Mouse (Mus musculus) limb, embryonic 12.5 days (tissue): ENCODE measurements at regions not wholly inside any gene's neighbourhood (a gene's known extent, or its start where the extent isn't known, plus 50 kb on each side); places are given as distances from the start of the nearest gene placed in this dataset.

Experiments used
- ATAC-seq: fragments of 200-750 bp; cut with Nextera tagmentation; 2 replicates; pipeline ENCODE4 v1.8.0; 2017; ENCODE audit warnings: low read depth, moderate TSS enrichment; ENCODE audit not compliant: insufficient number of reproducible peaks, insufficient read depth, low FRiP score, low TSS enrichment
- H3K27ac ChIP-seq: fragments of 300-500 bp; sonication (generic); 2 replicates; pipeline ENCODE4 v1.5.1; 2016; ENCODE audit warnings: mild to moderate bottlenecking, moderate library complexity
- H3K27me3 ChIP-seq: fragments of 300-500 bp; sonication (generic); 2 replicates; pipeline ENCODE4 v1.6.1; 2016; ENCODE audit warnings: mild to moderate bottlenecking, moderate library complexity
- H3K36me3 ChIP-seq: fragments of 300-500 bp; sonication (generic); 2 replicates; pipeline ENCODE4 v1.6.1; 2016; ENCODE audit warnings: mild to moderate bottlenecking, moderate library complexity
- H3K4me1 ChIP-seq: fragments of 300-500 bp; sonication (generic); replicated peaks from 2 replicates; pipeline ENCODE4 v1.6.1; 2016
- H3K4me2 ChIP-seq: fragments of 300-500 bp; sonication (generic); 2 replicates; pipeline ENCODE4 v1.6.1; 2016; ENCODE audit warnings: mild to moderate bottlenecking, moderate library complexity
- H3K4me3 ChIP-seq: fragments of 300-500 bp; sonication (generic); replicated peaks from 2 replicates; pipeline ENCODE4 v1.5.1; 2016; ENCODE audit warnings: mild to moderate bottlenecking
- H3K9ac ChIP-seq: fragments of 300-500 bp; sonication (generic); replicated peaks from 2 replicates; pipeline ENCODE4 v1.6.1; 2016; ENCODE audit warnings: mild to moderate bottlenecking, moderate library complexity
- H3K9me3 ChIP-seq: fragments of 300-500 bp; sonication (generic); 2 replicates; pipeline ENCODE4 v1.6.1; 2016; ENCODE audit warnings: mild to moderate bottlenecking, moderate library complexity
- WGBS: fragments of 180-500 bp; shearing (Covaris S2); methylation state at CpG from one replicate; pipeline ENCODE4 v1.1.7; 2016; 5-methylcytosine and 5-hydroxymethylcytosine counted together

DNA sequence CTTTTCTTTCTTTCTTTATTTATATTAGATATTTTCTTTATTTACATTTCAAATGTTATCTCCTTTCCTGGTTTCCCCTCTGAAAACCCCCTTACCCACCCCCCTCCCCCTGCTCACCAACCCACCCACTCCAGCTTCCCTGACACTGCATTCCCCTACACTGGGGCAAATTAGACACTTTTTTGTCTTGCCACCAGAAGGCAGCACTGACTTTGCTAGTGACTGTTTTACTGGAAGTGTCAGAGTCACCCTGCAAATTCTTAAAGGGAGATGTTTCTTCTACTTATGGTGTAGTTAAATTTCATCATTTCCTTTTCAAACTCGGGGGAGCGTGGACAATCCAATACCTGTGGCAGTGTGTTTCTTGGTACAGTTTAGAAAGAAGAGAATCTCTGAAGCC lies 72.1 kb upstream of the Apob start:
- Histone ChIP-seq H3K4me2 (no peak overlapping the region), H3K4me3 (no peak overlapping the region), H3K4me1 (no peaks in the 10 kb centered on the region), H3K36me3 (no peaks in the 10 kb centered on the region), H3K27ac (no peak overlapping the region), H3K9ac (no peak overlapping the region), H3K27me3 (no peaks in the 10 kb centered on the region), H3K9me3 (no peaks in the 10 kb centered on the region)
- no peak for ATAC-seq
- WGBS: 78% methylated on average over 2 of the region's 2 CpGs

- Histone ChIP-seq H3K27ac (no peak overlapping the region), H3K36me3 (no peaks in the 10 kb centered on the region), H3K9ac (no peak overlapping the region), H3K9me3 (no peaks in the 10 kb centered on the region), H3K4me3 (no peak overlapping the region), H3K4me2 (no peak overlapping the region), H3K27me3 (no peaks in the 10 kb centered on the region), H3K4me1 (no peaks in the 10 kb centered on the region)
- 81% methylated on average over 2 of the region's 2 CpGs for WGBS
- ATAC-seq: no peak
Observed at GRCm38 (mm10) chr12:7906831-7907230, 70.6 kb upstream of the Apob start.

DNA sequence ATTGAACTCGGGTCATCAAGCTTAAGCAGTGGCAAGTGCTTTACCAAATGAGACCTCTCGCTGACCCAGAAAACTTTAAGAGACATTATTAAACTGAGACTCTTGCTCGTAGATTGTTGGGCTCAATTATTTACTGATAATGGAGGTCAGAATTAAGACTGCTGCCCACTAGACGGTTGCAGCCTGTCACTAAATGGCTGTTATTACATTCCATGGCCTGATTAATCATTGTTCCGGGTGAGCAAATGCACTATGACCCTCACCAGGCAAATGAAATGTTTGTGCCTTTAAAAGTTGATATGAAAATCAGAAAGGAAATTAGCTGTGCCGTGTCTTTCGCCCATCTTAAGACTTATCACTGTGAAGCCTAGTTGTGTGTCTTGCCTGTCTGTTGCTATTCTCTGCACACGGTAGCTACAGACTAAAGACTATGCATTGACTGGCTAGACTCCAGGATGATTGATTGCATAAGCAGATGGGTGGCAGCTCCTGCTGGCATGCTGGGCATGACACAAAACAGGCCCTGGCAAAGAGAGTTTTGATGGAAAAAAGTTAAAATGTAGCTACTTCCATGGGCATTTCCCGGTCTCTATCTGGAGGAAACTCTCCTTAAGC lies 67.6 kb upstream of the Apob start:
- Histone ChIP-seq H3K4me1 (no peaks in the 10 kb centered on the region), H3K27me3 (no peaks in the 10 kb centered on the region), H3K4me3 (no peak overlapping the region), H3K36me3 (no peaks in the 10 kb centered on the region), H3K9ac (no peak overlapping the region), H3K9me3 (no peaks in the 10 kb centered on the region), H3K27ac (no peak overlapping the region), H3K4me2 (no peak overlapping the region)
- 74% methylated on average over 9 of the region's 9 CpGs for WGBS
- no peak for ATAC-seq

DNA sequence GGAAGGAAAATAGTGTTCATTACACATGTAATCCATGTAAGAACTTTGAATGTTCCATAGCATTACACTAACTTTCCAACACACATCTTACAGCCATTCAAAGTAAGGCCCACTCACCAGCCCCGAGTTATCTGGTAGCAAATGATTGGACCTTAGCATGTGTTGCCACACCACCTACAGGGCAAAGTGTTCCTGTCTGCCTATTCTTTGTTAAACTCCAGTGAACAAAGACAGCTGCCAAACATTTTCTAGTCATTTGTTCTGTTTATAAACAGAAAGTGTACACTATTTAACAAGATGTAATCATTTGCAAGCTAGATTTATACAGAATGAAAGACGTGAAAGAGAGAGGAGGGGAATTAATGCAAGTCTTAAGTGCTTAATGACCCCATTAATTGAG lies 66.9 kb upstream of the Apob start:
- H3K9ac ChIP-seq: no peak overlapping the region
- H3K4me3 ChIP-seq: no peak overlapping the region
- WGBS: 51% methylated on average over 2 of the region's 2 CpGs

GRCm38 (mm10) chr12:7918385-7918784 lies 59.1 kb upstream of the Apob start:
- 80% methylated on average over 1 of the region's 1 CpGs for WGBS
- no peaks in the 10 kb centered on the region for H3K4me1 ChIP-seq
- ATAC-seq: no peak
- H3K27me3 ChIP-seq: no peaks in the 10 kb centered on the region
- no peak overlapping the region for H3K9ac ChIP-seq
- no peak overlapping the region for H3K4me2 ChIP-seq
- no peaks in the 10 kb centered on the region for H3K9me3 ChIP-seq
- no peaks in the 10 kb centered on the region for H3K36me3 ChIP-seq
- H3K4me3 ChIP-seq: no peak overlapping the region
- H3K27ac ChIP-seq: no peak overlapping the region

More for the DNA sequence above, 66.9 kb upstream of the Apob start:
- Histone ChIP-seq H3K4me2 (no peak overlapping the region), H3K27me3 (no peaks in the 10 kb centered on the region), H3K9me3 (no peaks in the 10 kb centered on the region), H3K36me3 (no peaks in the 10 kb centered on the region), H3K4me1 (no peaks in the 10 kb centered on the region), H3K27ac (no peak overlapping the region)
- no peak for ATAC-seq

GRCm38 (mm10) chr12:7918967-7919708 lies 58.3 kb upstream of the Apob start:
- Histone ChIP-seq H3K4me1 (no peaks in the 10 kb centered on the region), H3K9ac (no peak overlapping the region), H3K27ac (no peak overlapping the region), H3K27me3 (no peaks in the 10 kb centered on the region), H3K9me3 (no peaks in the 10 kb centered on the region), H3K36me3 (no peaks in the 10 kb centered on the region), H3K4me3 (no peak overlapping the region), H3K4me2 (no peak overlapping the region)
- 90% methylated on average over 4 of the region's 4 CpGs for WGBS
- no peak for ATAC-seq

DNA sequence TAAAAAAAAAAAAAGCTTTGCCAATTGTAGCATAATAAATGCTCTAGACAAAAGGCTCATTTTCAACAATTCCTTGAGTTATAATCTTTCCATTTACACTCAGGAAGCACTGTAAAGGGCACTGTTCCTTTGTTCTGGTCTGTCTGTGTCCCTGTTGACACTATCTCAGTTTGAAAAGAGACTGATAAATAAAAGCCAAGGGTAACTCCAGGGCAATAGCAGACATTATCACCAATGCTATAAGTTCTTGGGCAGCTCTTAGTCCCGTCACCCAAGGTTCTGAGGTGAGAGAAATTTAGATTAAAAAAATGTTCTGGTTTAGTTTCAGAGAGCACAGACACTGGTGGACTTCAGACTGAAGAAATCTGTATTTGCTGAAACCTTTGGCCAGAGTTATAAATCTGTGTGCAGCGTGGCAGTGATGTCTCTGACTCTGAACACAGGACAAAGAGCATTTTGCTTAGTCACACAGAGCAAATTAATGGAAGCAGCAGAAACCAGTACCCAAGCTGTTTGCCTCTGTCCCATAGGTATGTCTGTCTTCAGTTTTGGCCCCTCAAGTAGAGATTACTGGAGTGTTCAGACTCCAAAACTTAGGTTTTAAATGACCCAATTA lies 57.6 kb upstream of the Apob start:
- Histone ChIP-seq H3K4me3 (no peak overlapping the region), H3K4me2 (no peak overlapping the region), H3K27me3 (no peaks in the 10 kb centered on the region), H3K9ac (no peak overlapping the region), H3K27ac (no peak overlapping the region), H3K4me1 (no peaks in the 10 kb centered on the region), H3K36me3 (no peaks in the 10 kb centered on the region), H3K9me3 (no peaks in the 10 kb centered on the region)
- ATAC-seq: no peak
- WGBS: 84% methylated on average over 2 of the region's 2 CpGs

- Histone ChIP-seq H3K9ac (no peak overlapping the region), H3K27ac (no peak overlapping the region)
- ATAC-seq: no peak
Observed at GRCm38 (mm10) chr12:7920888-7921287, 56.6 kb upstream of the Apob start.

More at GRCm38 (mm10) chr12:7920888-7921287, 56.6 kb upstream of the Apob start:
- no peaks in the 10 kb centered on the region for H3K27me3 ChIP-seq
- WGBS: 88% methylated on average over 1 of the region's 1 CpGs
- no peaks in the 10 kb centered on the region for H3K4me1 ChIP-seq
- H3K4me3 ChIP-seq: no peak overlapping the region
- no peaks in the 10 kb centered on the region for H3K9me3 ChIP-seq
- H3K4me2 ChIP-seq: no peak overlapping the region
- H3K36me3 ChIP-seq: no peaks in the 10 kb centered on the region
